Mouse (Mus musculus) forebrain, embryonic 10.5 days (tissue): ENCODE measurements around the gene Acin1. TPM values are rescaled to one million over a fixed set of nuclear protein-coding genes. Genes with fewer than 3 reads are reported as not detected.

Experiments
- DNase-seq: peaks from one replicate; pipeline ENCODE4 v3.0.0-alpha.2; 2017; ENCODE audit warnings: low spot score; ENCODE audit errors: extremely low spot score
- H3K27ac ChIP-seq: fragments of 300-500 bp; sonication (generic); 2 replicates; pipeline ENCODE4 v1.5.1; 2016; ENCODE audit warnings: mild to moderate bottlenecking
- H3K27me3 ChIP-seq: fragments of 300-500 bp; sonication (generic); 2 replicates; pipeline ENCODE4 v1.6.1; 2016; ENCODE audit warnings: mild to moderate bottlenecking; ENCODE audit not compliant: poor library complexity, severe bottlenecking
- H3K36me3 ChIP-seq: fragments of 300-500 bp; sonication (generic); replicated peaks from 2 replicates; pipeline ENCODE4 v1.6.1; 2016; ENCODE audit warnings: mild to moderate bottlenecking, moderate library complexity
- H3K4me1 ChIP-seq: fragments of 300-500 bp; sonication (generic); 2 replicates; pipeline ENCODE4 v1.6.1; 2016
- H3K4me3 ChIP-seq: fragments of 300-500 bp; sonication (generic); 2 replicates; pipeline ENCODE4 v1.5.1; 2016; ENCODE audit warnings: mild to moderate bottlenecking, moderate library complexity
- H3K9me3 ChIP-seq: fragments of 300-500 bp; sonication (generic); 2 replicates; pipeline ENCODE4 v1.6.1; 2016; ENCODE audit warnings: mild to moderate bottlenecking, moderate library complexity
- WGBS: fragments of 180-500 bp; shearing (Covaris S2); methylation state at CpG from one replicate; pipeline ENCODE4 v1.1.7; 2016; 5-methylcytosine and 5-hydroxymethylcytosine counted together
- microRNA counts: library from miRNA; unstranded; fragments of <30 nt; microRNA quantifications from one replicate; lab custom pipeline; 2017
- microRNA-seq: library from miRNA; unstranded; fragments of <30 nt; microRNA quantifications from one replicate; pipeline ENCODE4, GENCODE M21; 2017
- polyA plus RNA-seq: library from polyadenylated mRNA; unstranded; fragments of >200 nt; fragmentation: Nextera tagmentation; extraction: Ambion mirVana; gene quantifications from 2 replicates; pipeline ENCODE4 v1.2.1, GENCODE M21; 2016

Acin1 gene
- polyA plus RNA-seq, 1 experiment from 2014 or later, result 146 TPM

DNA sequence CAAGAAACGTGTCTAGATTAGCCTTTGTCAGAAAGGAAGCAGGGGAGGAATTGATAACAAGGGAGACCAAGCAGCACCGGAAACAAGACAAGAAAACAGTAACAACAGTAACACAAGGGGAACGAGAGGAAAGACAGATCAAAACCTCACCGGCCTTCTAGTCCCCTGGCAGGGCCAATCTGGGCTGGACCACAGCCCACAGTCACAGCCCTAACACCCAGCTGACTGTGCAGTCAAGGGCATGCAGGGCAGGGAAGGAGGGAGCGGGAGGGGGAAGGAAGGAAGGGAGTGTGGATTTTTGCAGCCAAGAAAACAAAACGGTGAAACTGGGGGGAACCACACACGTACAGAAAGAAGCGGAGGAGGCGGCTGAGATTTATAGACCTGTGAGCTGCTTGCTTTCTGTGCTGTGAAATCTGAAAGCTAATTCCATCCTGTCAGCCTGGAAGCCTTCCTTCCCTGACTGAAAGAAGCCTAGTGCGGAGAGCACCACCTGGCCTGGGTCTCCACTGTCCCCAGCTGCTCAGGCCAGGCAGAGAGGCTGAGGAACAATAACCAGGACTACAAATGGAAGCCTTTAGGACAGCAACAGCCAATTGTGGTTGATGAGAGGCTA lies 94.3 kb downstream of the Acin1 start:
- H3K27me3 ChIP-seq, result no peaks in the 10 kb centered on the region
- H3K36me3 ChIP-seq, result peaks cover 47% of the 10 kb centered on the region
- WGBS, result 86% methylated on average over 10 of the region's 10 CpGs
- H3K27ac ChIP-seq, result peak overlapping the region; percentile 67
- H3K9me3 ChIP-seq, result peaks cover 8% of the 10 kb centered on the region; the same call in 1 of the 2 replicates
- no peak for DNase-seq
- no peak overlapping the region for H3K4me3 ChIP-seq
- peaks cover 9% of the 10 kb centered on the region for H3K4me1 ChIP-seq

MicroRNAs within 50 kb of the gene (microRNA counts, 519-probe panel; counts per million panel counts)
- microRNA mmu-miR-686 (lab: Ali Mortazavi, UCI), result 341 counts per million, percentile 65 among the panel's probes with 10 or more counts

Small RNA genes within 50 kb of the gene (microRNA-seq; reads per million reads assigned to microRNA genes)
- not detected for gene Mir686
- not detected for gene Mir6948

Other genes starting within 250 kb of the Acin1 start
- gene Lrp10, start 222.8 kb downstream of the Acin1 start, polyA plus RNA-seq, result 23.8 and 24.4 TPM in 2 replicates
- gene Rem2, start 210.8 kb downstream of the Acin1 start, polyA plus RNA-seq, result 12.5 TPM in 2 replicates
- gene Prmt5, start 169.4 kb downstream of the Acin1 start, polyA plus RNA-seq, result 162 and 164 TPM in 2 replicates
- gene Haus4, start 132.3 kb downstream of the Acin1 start, polyA plus RNA-seq, result 59.1 and 65.4 TPM in 2 replicates
- gene Ajuba, start 109.4 kb downstream of the Acin1 start, polyA plus RNA-seq, result 79.1 and 98.7 TPM in 2 replicates
- gene 4931414P19Rik, start 80.9 kb downstream of the Acin1 start, polyA plus RNA-seq, result 9.5 and 11.0 TPM in 2 replicates
- gene Psmb5, start 68.9 kb downstream of the Acin1 start, polyA plus RNA-seq, result 478 and 497 TPM in 2 replicates
- 0.05 and 0.12 TPM in 2 replicates for gene Psmb11, start 65.5 kb downstream of the Acin1 start, polyA plus RNA-seq
- not detected in 2 replicates for gene Gm17606, start 46.0 kb downstream of the Acin1 start, polyA plus RNA-seq
- gene Cdh24, start 45.6 kb downstream of the Acin1 start, polyA plus RNA-seq, result 4.7 and 5.4 TPM in 2 replicates
- gene 1700123O20Rik, start 715 bp downstream of the Acin1 start, polyA plus RNA-seq, result 104 and 109 TPM in 2 replicates
- gene Gm29776, start 11.9 kb upstream of the Acin1 start, polyA plus RNA-seq, result not detected in 2 replicates
- gene Cebpe, start 25.2 kb upstream of the Acin1 start, polyA plus RNA-seq, result not detected in 2 replicates
- 1.0 and 2.3 TPM in 2 replicates for gene Slc7a8, start 95.0 kb upstream of the Acin1 start, polyA plus RNA-seq
- not detected in 2 replicates for gene Rnf212b, start 127.2 kb upstream of the Acin1 start, polyA plus RNA-seq
- 24.0 and 29.5 TPM in 2 replicates for gene Homez, start 184.0 kb upstream of the Acin1 start, polyA plus RNA-seq
- gene Ppp1r3e, start 190.6 kb upstream of the Acin1 start, polyA plus RNA-seq, result 0.96 and 1.0 TPM in 2 replicates
- gene Bcl2l2, start 196.4 kb upstream of the Acin1 start, polyA plus RNA-seq, result 2.2 and 2.5 TPM in 2 replicates
- gene Gm20521, start 196.5 kb upstream of the Acin1 start, polyA plus RNA-seq, result not detected in 2 replicates
- gene Pabpn1, start 205.6 kb upstream of the Acin1 start, polyA plus RNA-seq, result 168 and 174 TPM in 2 replicates
- gene Slc22a17, start 226.2 kb upstream of the Acin1 start, polyA plus RNA-seq, result 38.8 and 40.0 TPM in 2 replicates
- gene Efs, start 239.2 kb upstream of the Acin1 start, polyA plus RNA-seq, result 38.3 and 39.0 TPM in 2 replicates
- not detected in 2 replicates for gene Il25, start 245.8 kb upstream of the Acin1 start, polyA plus RNA-seq
- gene Cmtm5, start 249.3 kb upstream of the Acin1 start, polyA plus RNA-seq, result 0.26 and 0.81 TPM in 2 replicates